Mouse (Mus musculus) embryonic facial prominence, embryonic 11.5 days (tissue): ENCODE measurements at regions not wholly inside any gene's neighbourhood (a gene's known extent, or its start where the extent isn't known, plus 50 kb on each side); places are given as distances from the start of the nearest gene placed in this dataset.

Experiments
- ATAC-seq: fragments of 200-750 bp; cut with Nextera tagmentation; replicated peaks from 2 replicates; pipeline ENCODE4 v1.8.0; 2017; ENCODE audit warnings: low read depth; ENCODE audit not compliant: insufficient number of reproducible peaks, low FRiP score, low TSS enrichment
- DNase-seq: peaks from one replicate; pipeline ENCODE4 v3.0.0-alpha.2; 2015; ENCODE audit warnings: low spot score
- H3K27ac ChIP-seq: fragments of 300-500 bp; sonication (generic); replicated peaks from 2 replicates; pipeline ENCODE4 v1.5.1; 2014; ENCODE audit warnings: mild to moderate bottlenecking, low read depth, low read length, control low read depth
- H3K27me3 ChIP-seq: fragments of 300-500 bp; sonication (generic); 2 replicates; pipeline ENCODE4 v1.6.1; 2014; ENCODE audit warnings: mild to moderate bottlenecking, low read length, moderate library complexity, mixed read lengths; ENCODE audit not compliant: control insufficient read depth, insufficient read depth
- H3K36me3 ChIP-seq: fragments of 300-500 bp; sonication (generic); replicated peaks from 2 replicates; pipeline ENCODE4 v1.6.1; 2014; ENCODE audit warnings: low read depth, mild to moderate bottlenecking, low read length, moderate library complexity, mixed read lengths; ENCODE audit not compliant: control insufficient read depth, insufficient read depth
- H3K4me1 ChIP-seq: fragments of 300-500 bp; sonication (generic); 2 replicates; pipeline ENCODE4 v1.6.1; 2014; ENCODE audit warnings: low read length, mixed read lengths; ENCODE audit not compliant: control insufficient read depth, insufficient read depth
- H3K4me2 ChIP-seq: fragments of 300-500 bp; sonication (generic); 2 replicates; pipeline ENCODE4 v1.6.1; 2014; ENCODE audit warnings: low read depth, mild to moderate bottlenecking, control low read depth, low read length, moderate library complexity
- H3K4me3 ChIP-seq: fragments of 300-500 bp; sonication (generic); 2 replicates; pipeline ENCODE4 v1.5.1; 2014; ENCODE audit warnings: low read depth, low read length, control low read depth
- H3K9ac ChIP-seq: fragments of 300-500 bp; sonication (generic); replicated peaks from 2 replicates; pipeline ENCODE4 v1.6.1; 2014; ENCODE audit warnings: mild to moderate bottlenecking, control low read depth, low read length
- H3K9me3 ChIP-seq: fragments of 300-500 bp; sonication (generic); replicated peaks from 2 replicates; pipeline ENCODE4 v1.6.1; 2016; ENCODE audit warnings: mild to moderate bottlenecking, low read length, inconsistent platforms, mixed read lengths; ENCODE audit not compliant: control insufficient read depth
- WGBS: fragments of 180-500 bp; shearing (Covaris S2); extraction: QIAGEN DNeasy Blood & Tissue Kit; methylation state at CpG from one replicate; pipeline ENCODE4 v1.1.7; 2014; 5-methylcytosine and 5-hydroxymethylcytosine counted together

- 77% methylated on average over 4 of the region's 4 CpGs for WGBS
- no peaks in the 10 kb centered on the region for H3K4me1 ChIP-seq
- no peak overlapping the region for H3K4me2 ChIP-seq
- H3K27ac ChIP-seq = no peak overlapping the region
- H3K9me3 ChIP-seq = no peaks in the 10 kb centered on the region
- DNase-seq = no peak
- no peak overlapping the region for H3K9ac ChIP-seq
- H3K27me3 ChIP-seq = no peaks in the 10 kb centered on the region
- H3K4me3 ChIP-seq = no peak overlapping the region
- no peak for ATAC-seq
- no peaks in the 10 kb centered on the region for H3K36me3 ChIP-seq
Observed at GRCm38 (mm10) chr15:6025543-6025942, 274.0 kb upstream of the Dab2 start.

- no peak for ATAC-seq
- no peaks in the 10 kb centered on the region for H3K4me1 ChIP-seq
- H3K36me3 ChIP-seq = no peaks in the 10 kb centered on the region
- H3K4me3 ChIP-seq = no peak overlapping the region
- DNase-seq = no peak
- no peaks in the 10 kb centered on the region for H3K27me3 ChIP-seq
- no peaks in the 10 kb centered on the region for H3K9me3 ChIP-seq
- no peak overlapping the region for H3K9ac ChIP-seq
- H3K4me2 ChIP-seq = no peak overlapping the region
- WGBS = 91% methylated on average over 1 of the region's 1 CpGs
- H3K27ac ChIP-seq = no peak overlapping the region
Observed at GRCm38 (mm10) chr15:6029214-6029613, 270.4 kb upstream of the Dab2 start.

- no peak for ATAC-seq
- no peaks in the 10 kb centered on the region for H3K9me3 ChIP-seq
- H3K36me3 ChIP-seq = no peaks in the 10 kb centered on the region
- H3K27ac ChIP-seq = no peak overlapping the region
- DNase-seq = no peak
- H3K27me3 ChIP-seq = no peaks in the 10 kb centered on the region
- H3K9ac ChIP-seq = no peak overlapping the region
- no peak overlapping the region for H3K4me2 ChIP-seq
- 78% methylated on average over 5 of the region's 5 CpGs for WGBS
- H3K4me1 ChIP-seq = no peaks in the 10 kb centered on the region
- no peak overlapping the region for H3K4me3 ChIP-seq
Observed at GRCm38 (mm10) chr15:6030396-6030795, 269.2 kb upstream of the Dab2 start.

- 87% methylated on average over 4 of the region's 4 CpGs for WGBS
- no peak overlapping the region for H3K9ac ChIP-seq
- ATAC-seq (no peak), DNase-seq (no peak)
- H3K27me3 ChIP-seq = no peaks in the 10 kb centered on the region
- H3K4me3 ChIP-seq = no peak overlapping the region
- H3K4me1 ChIP-seq = no peaks in the 10 kb centered on the region
- H3K9me3 ChIP-seq = no peaks in the 10 kb centered on the region
- H3K36me3 ChIP-seq = no peaks in the 10 kb centered on the region
- H3K27ac ChIP-seq = no peak overlapping the region
- H3K4me2 ChIP-seq = no peak overlapping the region
Observed at GRCm38 (mm10) chr15:6034156-6034555, 265.4 kb upstream of the Dab2 start.

GRCm38 (mm10) chr15:6044511-6045256, 254.9 kb upstream of the Dab2 start:
- no peaks in the 10 kb centered on the region for H3K9me3 ChIP-seq
- H3K4me1 ChIP-seq = no peaks in the 10 kb centered on the region
- H3K4me2 ChIP-seq = no peak overlapping the region
- no peak for DNase-seq
- no peak for ATAC-seq
- H3K36me3 ChIP-seq = no peaks in the 10 kb centered on the region
- H3K4me3 ChIP-seq = no peak overlapping the region
- H3K27ac ChIP-seq = no peak overlapping the region
- H3K27me3 ChIP-seq = no peaks in the 10 kb centered on the region
- H3K9ac ChIP-seq = no peak overlapping the region
- 44% methylated on average over 10 of the region's 10 CpGs for WGBS

GRCm38 (mm10) chr15:6055703-6056102, 243.9 kb upstream of the Dab2 start:
- DNase-seq = no peak
- WGBS = 86% methylated on average over 3 of the region's 3 CpGs

GRCm38 (mm10) chr15:6056887-6057626, 242.5 kb upstream of the Dab2 start:
- no peak for DNase-seq

More at GRCm38 (mm10) chr15:6055703-6056102, 243.9 kb upstream of the Dab2 start:
- H3K4me3 ChIP-seq = no peak overlapping the region
- ATAC-seq = no peak
- H3K4me1 ChIP-seq = no peaks in the 10 kb centered on the region
- no peak overlapping the region for H3K4me2 ChIP-seq
- no peak overlapping the region for H3K27ac ChIP-seq
- no peaks in the 10 kb centered on the region for H3K27me3 ChIP-seq
- no peaks in the 10 kb centered on the region for H3K9me3 ChIP-seq
- no peak overlapping the region for H3K9ac ChIP-seq
- no peaks in the 10 kb centered on the region for H3K36me3 ChIP-seq

GRCm38 (mm10) chr15:6059361-6059760, 240.2 kb upstream of the Dab2 start:
- 67% methylated on average over 2 of the region's 2 CpGs for WGBS
- no peak overlapping the region for H3K4me3 ChIP-seq
- H3K36me3 ChIP-seq = no peaks in the 10 kb centered on the region
- H3K9ac ChIP-seq = no peak overlapping the region
- no peak overlapping the region for H3K4me2 ChIP-seq
- ATAC-seq (no peak), DNase-seq (no peak)
- no peaks in the 10 kb centered on the region for H3K4me1 ChIP-seq
- H3K9me3 ChIP-seq = no peaks in the 10 kb centered on the region
- no peak overlapping the region for H3K27ac ChIP-seq
- no peaks in the 10 kb centered on the region for H3K27me3 ChIP-seq

More at GRCm38 (mm10) chr15:6056887-6057626, 242.5 kb upstream of the Dab2 start:
- Histone ChIP-seq H3K9ac (no peak overlapping the region), H3K27me3 (no peaks in the 10 kb centered on the region), H3K9me3 (no peaks in the 10 kb centered on the region), H3K4me1 (no peaks in the 10 kb centered on the region), H3K4me3 (no peak overlapping the region), H3K27ac (no peak overlapping the region), H3K4me2 (no peak overlapping the region), H3K36me3 (no peaks in the 10 kb centered on the region)
- ATAC-seq = no peak
- WGBS = 54% methylated on average over 11 of the region's 11 CpGs
